Mouse (Mus musculus): ENCODE measurements around the gene St7. TPM values are rescaled to one million over a fixed set of nuclear protein-coding genes. Genes with fewer than 3 reads are reported as not detected.

Gene St7
- polyA plus RNA-seq (2014; fragmentation: Nextera tagmentation; extraction: Ambion mirVana) = 25.0 and 31.1 TPM in 2 replicates

DNA sequence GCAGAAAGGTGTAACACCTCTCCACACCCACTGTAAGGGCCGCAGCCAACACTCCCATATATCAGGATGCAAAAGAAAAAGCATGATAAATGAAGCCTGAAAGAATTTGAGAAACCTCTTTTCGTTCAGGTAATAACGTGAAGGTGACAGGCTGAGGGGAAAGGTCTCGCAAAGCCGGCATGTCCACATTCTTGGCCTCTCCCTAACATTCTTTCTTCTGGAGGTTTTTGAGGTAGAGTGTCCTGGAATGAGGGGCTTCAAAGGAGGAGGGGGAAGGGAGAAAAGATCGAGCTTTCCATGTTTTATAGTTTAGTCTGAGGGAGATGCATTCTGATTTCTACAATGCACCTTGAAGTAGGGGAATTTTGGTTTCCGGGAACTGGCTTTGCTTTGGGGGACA is at the start of gene St7:
TSS of gene St7 (plus strand) at position 287 of the 400 bp plus-strand sequence.
- Histone ChIP-seq H3K9me3 (ENCODE audit: control insufficient read depth, low read length) (no peaks in the 10 kb centered on the region), H3K27ac (replicated peaks; ENCODE audit: low read depth, low read length) (peak within 1 kb of the TSS; percentile 96), H3K27me3 (replicated peaks; ENCODE audit: control insufficient read depth, insufficient read depth, low read length) (no peaks in the 10 kb centered on the region), H3K36me3 (ENCODE audit: control insufficient read depth, insufficient read depth, low read length) (no peaks in the 10 kb centered on the region), H3K4me2 (ENCODE audit: low read depth, low read length) (peak within 1 kb of the TSS; percentile 82), H3K9ac (ENCODE audit: low read depth, low read length) (peak within 1 kb of the TSS; percentile 97), H3K4me1 (ENCODE audit: control insufficient read depth, insufficient read depth, low read length) (0 out of 2 replicates have a peak, but pooled peaks cover 6% of the 10 kb centered on the region), H3K4me3 (ENCODE audit: low read depth, low read length) (peak within 1 kb of the TSS; percentile 75)
- DNase-seq (ENCODE audit: low spot score) (peak; percentile 29), ATAC-seq (ENCODE audit: low read depth) (no peak)
- WGBS = 72% methylated on average over 7 of the region's 7 CpGs

DNA sequence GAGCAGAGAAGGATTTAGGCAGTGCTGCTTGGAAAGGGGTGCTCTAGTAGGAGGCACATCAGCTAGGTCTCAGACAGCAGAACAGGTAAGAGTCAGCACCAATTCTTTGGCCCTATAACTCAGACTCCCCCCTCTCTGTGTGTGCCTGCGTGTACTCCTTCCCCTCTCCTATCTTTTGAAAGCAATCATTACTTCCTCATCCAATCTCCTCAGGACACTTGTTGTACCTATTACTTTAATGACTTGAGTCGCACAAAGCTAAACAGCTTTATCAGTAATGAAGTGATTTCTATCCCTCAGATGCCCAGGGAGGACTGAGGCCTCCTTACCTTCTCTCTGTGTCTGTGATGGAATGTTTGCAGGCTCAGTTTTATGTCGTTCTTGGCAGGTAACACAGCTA is 46.6 kb upstream of the St7 start:
- Histone ChIP-seq H3K9me3 (ENCODE audit: control insufficient read depth, low read length) (no peaks in the 10 kb centered on the region), H3K4me1 (ENCODE audit: control insufficient read depth, insufficient read depth, low read length) (peaks cover 3% of the 10 kb centered on the region; the same call in 1 of the 2 replicates), H3K4me3 (ENCODE audit: low read depth, low read length) (no peak overlapping the region), H3K36me3 (ENCODE audit: control insufficient read depth, insufficient read depth, low read length) (peaks cover 26% of the 10 kb centered on the region), H3K27me3 (replicated peaks; ENCODE audit: control insufficient read depth, insufficient read depth, low read length) (no peaks in the 10 kb centered on the region), H3K9ac (ENCODE audit: low read depth, low read length) (no peak overlapping the region), H3K4me2 (ENCODE audit: low read depth, low read length) (no peak overlapping the region), H3K27ac (replicated peaks; ENCODE audit: low read depth, low read length) (no peak overlapping the region)
- DNase-seq (ENCODE audit: low spot score) (no peak), ATAC-seq (ENCODE audit: low read depth) (no peak)
- 72% methylated on average over 3 of the region's 3 CpGs for WGBS

GRCm38 (mm10) chr6:17652132-17652531 is 40.6 kb upstream of the St7 start:
- no peaks in the 10 kb centered on the region for H3K9me3 ChIP-seq (ENCODE audit: control insufficient read depth, low read length)
- ATAC-seq (ENCODE audit: low read depth) (no peak), DNase-seq (ENCODE audit: low spot score) (no peak)
- no peaks in the 10 kb centered on the region for H3K27me3 ChIP-seq (replicated peaks; ENCODE audit: control insufficient read depth, insufficient read depth, low read length)
- 80% methylated on average over 2 of the region's 2 CpGs for WGBS
- no peak overlapping the region for H3K27ac ChIP-seq (replicated peaks; ENCODE audit: low read depth, low read length)
- H3K4me1 ChIP-seq (ENCODE audit: control insufficient read depth, insufficient read depth, low read length) = no peaks in the 10 kb centered on the region
- peaks cover 67% of the 10 kb centered on the region for H3K36me3 ChIP-seq (ENCODE audit: control insufficient read depth, insufficient read depth, low read length)
- H3K4me2 ChIP-seq (ENCODE audit: low read depth, low read length) = no peak overlapping the region
- H3K9ac ChIP-seq (ENCODE audit: low read depth, low read length) = no peak overlapping the region
- no peak overlapping the region for H3K4me3 ChIP-seq (ENCODE audit: low read depth, low read length)

DNA sequence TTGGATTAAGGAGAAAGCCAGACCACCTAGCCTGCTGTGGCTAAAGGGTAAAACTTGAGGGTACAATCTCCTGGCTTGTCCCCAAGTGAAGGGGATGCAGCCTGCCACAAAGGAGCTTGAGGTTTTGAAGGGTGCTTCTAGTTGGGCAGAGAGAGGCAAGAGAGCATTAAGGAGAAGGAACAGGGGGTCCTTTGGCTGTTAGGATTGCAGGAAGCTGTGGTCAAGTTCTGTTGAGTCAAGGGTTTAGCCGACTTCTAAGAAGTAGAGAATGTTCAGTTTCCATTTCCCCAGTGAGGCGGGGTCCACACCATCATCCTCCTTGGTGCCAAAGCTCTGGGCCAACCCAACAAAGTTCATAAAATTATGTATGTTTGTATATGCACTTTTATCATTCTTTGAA is 37.7 kb upstream of the St7 start:
- Histone ChIP-seq H3K36me3 (ENCODE audit: control insufficient read depth, insufficient read depth, low read length) (peaks cover 68% of the 10 kb centered on the region), H3K27ac (replicated peaks; ENCODE audit: low read depth, low read length) (no peak overlapping the region), H3K4me2 (ENCODE audit: low read depth, low read length) (no peak overlapping the region), H3K4me3 (ENCODE audit: low read depth, low read length) (no peak overlapping the region), H3K4me1 (ENCODE audit: control insufficient read depth, insufficient read depth, low read length) (no peaks in the 10 kb centered on the region), H3K9ac (ENCODE audit: low read depth, low read length) (no peak overlapping the region), H3K9me3 (ENCODE audit: control insufficient read depth, low read length) (no peaks in the 10 kb centered on the region), H3K27me3 (replicated peaks; ENCODE audit: control insufficient read depth, insufficient read depth, low read length) (no peaks in the 10 kb centered on the region)
- ATAC-seq (ENCODE audit: low read depth) = no peak
- WGBS = 93% methylated on average over 2 of the region's 2 CpGs
- no peak for DNase-seq (ENCODE audit: low spot score)

- Histone ChIP-seq H3K4me2 (ENCODE audit: low read depth, low read length) (no peak overlapping the region), H3K9ac (ENCODE audit: low read depth, low read length) (no peak overlapping the region), H3K27me3 (replicated peaks; ENCODE audit: control insufficient read depth, insufficient read depth, low read length) (no peaks in the 10 kb centered on the region), H3K4me1 (ENCODE audit: control insufficient read depth, insufficient read depth, low read length) (no peaks in the 10 kb centered on the region), H3K9me3 (ENCODE audit: control insufficient read depth, low read length) (no peaks in the 10 kb centered on the region), H3K36me3 (ENCODE audit: control insufficient read depth, insufficient read depth, low read length) (peaks cover 70% of the 10 kb centered on the region), H3K27ac (replicated peaks; ENCODE audit: low read depth, low read length) (no peak overlapping the region), H3K4me3 (ENCODE audit: low read depth, low read length) (no peak overlapping the region)
- WGBS = 83% methylated on average over 1 of the region's 1 CpGs
- DNase-seq (ENCODE audit: low spot score) (no peak), ATAC-seq (ENCODE audit: low read depth) (no peak)
These were observed 35.4 kb upstream of the St7 start for GRCm38 (mm10) chr6:17657308-17657707.

DNA sequence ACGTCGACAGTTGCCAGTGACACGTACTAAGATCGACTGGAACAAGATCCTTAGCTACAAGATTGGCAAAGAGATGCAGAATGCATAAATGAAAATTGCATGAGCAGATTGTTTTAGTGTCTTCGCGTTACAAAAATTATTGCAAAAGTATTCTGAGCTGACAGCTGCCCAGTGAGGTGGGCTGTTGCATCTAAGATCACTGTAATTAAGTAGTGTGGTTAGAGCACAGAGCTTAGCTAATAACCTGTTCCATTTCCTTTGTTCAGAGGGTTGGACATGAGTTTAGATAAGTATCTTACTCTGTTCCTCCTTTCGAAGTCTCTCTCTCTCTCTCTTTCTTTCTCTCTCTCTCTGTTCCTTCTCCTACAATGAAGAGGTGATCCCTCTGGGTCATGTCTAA is 27.4 kb upstream of the St7 start:
- no peak for ATAC-seq (ENCODE audit: low read depth)
- WGBS = 94% methylated on average over 7 of the region's 7 CpGs
- H3K4me3 ChIP-seq (ENCODE audit: low read depth, low read length) = no peak overlapping the region
- no peaks in the 10 kb centered on the region for H3K27me3 ChIP-seq (replicated peaks; ENCODE audit: control insufficient read depth, insufficient read depth, low read length)
- H3K9ac ChIP-seq (ENCODE audit: low read depth, low read length) = no peak overlapping the region
- no peak overlapping the region for H3K27ac ChIP-seq (replicated peaks; ENCODE audit: low read depth, low read length)
- DNase-seq (ENCODE audit: low spot score) = no peak
- no peak overlapping the region for H3K4me2 ChIP-seq (ENCODE audit: low read depth, low read length)
- peaks cover 72% of the 10 kb centered on the region for H3K36me3 ChIP-seq (ENCODE audit: control insufficient read depth, insufficient read depth, low read length)
- no peaks in the 10 kb centered on the region for H3K9me3 ChIP-seq (ENCODE audit: control insufficient read depth, low read length)
- H3K4me1 ChIP-seq (ENCODE audit: control insufficient read depth, insufficient read depth, low read length) = no peaks in the 10 kb centered on the region

GRCm38 (mm10) chr6:17666024-17666423 is 26.7 kb upstream of the St7 start:
- no peak overlapping the region for H3K9ac ChIP-seq (ENCODE audit: low read depth, low read length)
- DNase-seq (ENCODE audit: low spot score) (no peak), ATAC-seq (ENCODE audit: low read depth) (no peak)
- H3K36me3 ChIP-seq (ENCODE audit: control insufficient read depth, insufficient read depth, low read length) = peaks cover 66% of the 10 kb centered on the region
- no peaks in the 10 kb centered on the region for H3K27me3 ChIP-seq (replicated peaks; ENCODE audit: control insufficient read depth, insufficient read depth, low read length)
- H3K4me1 ChIP-seq (ENCODE audit: control insufficient read depth, insufficient read depth, low read length) = no peaks in the 10 kb centered on the region
- H3K9me3 ChIP-seq (ENCODE audit: control insufficient read depth, low read length) = no peaks in the 10 kb centered on the region
- no peak overlapping the region for H3K4me3 ChIP-seq (ENCODE audit: low read depth, low read length)
- H3K4me2 ChIP-seq (ENCODE audit: low read depth, low read length) = no peak overlapping the region
- H3K27ac ChIP-seq (replicated peaks; ENCODE audit: low read depth, low read length) = no peak overlapping the region

DNA sequence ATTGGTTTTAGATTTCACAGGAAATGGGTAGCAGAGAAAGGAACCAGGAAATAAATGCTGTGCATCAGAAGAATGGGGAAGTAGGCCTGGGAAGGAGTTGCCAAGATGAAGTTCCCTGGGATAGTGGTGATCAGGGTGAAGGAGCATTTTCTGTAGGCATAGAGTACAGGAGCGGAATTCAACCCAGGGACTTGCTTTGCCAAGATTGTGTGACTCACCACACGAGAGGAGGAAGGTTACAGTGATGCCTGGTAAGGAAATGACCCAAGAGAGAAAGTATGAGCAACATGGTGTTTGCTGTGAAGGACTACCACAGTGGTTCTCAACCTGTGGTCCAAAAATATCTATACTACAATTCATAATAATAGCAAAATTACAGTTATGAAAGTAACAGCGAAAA is 24.9 kb upstream of the St7 start:
- Histone ChIP-seq H3K4me3 (ENCODE audit: low read depth, low read length) (no peak overlapping the region), H3K4me1 (ENCODE audit: control insufficient read depth, insufficient read depth, low read length) (no peaks in the 10 kb centered on the region), H3K36me3 (ENCODE audit: control insufficient read depth, insufficient read depth, low read length) (peaks cover 50% of the 10 kb centered on the region), H3K27me3 (replicated peaks; ENCODE audit: control insufficient read depth, insufficient read depth, low read length) (no peaks in the 10 kb centered on the region), H3K4me2 (ENCODE audit: low read depth, low read length) (no peak overlapping the region), H3K9me3 (ENCODE audit: control insufficient read depth, low read length) (no peaks in the 10 kb centered on the region), H3K9ac (ENCODE audit: low read depth, low read length) (no peak overlapping the region), H3K27ac (replicated peaks; ENCODE audit: low read depth, low read length) (no peak overlapping the region)
- 87% methylated on average over 3 of the region's 3 CpGs for WGBS
- DNase-seq (ENCODE audit: low spot score) (no peak), ATAC-seq (ENCODE audit: low read depth) (no peak)

DNA sequence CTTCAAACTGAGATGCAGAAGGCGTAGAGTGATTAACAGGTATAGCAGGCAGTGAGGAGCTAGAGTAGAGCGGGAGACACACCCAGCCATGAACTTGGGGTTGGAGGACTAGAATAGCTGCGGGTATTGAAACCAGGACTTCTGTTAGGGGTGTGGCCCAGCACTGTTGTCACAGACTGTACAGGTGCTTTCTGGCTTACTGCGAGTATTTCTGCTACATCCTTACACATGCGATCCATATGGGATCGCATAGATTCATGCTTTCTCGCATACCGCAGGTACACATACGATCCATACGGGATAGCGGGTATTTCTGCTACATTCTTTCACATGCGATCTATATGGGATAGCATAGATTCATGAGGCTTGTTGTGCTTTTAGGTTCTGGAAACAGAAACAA is 24.4 kb upstream of the St7 start:
- Histone ChIP-seq H3K27ac (replicated peaks; ENCODE audit: low read depth, low read length) (no peak overlapping the region), H3K27me3 (replicated peaks; ENCODE audit: control insufficient read depth, insufficient read depth, low read length) (no peaks in the 10 kb centered on the region), H3K4me3 (ENCODE audit: low read depth, low read length) (no peak overlapping the region), H3K4me2 (ENCODE audit: low read depth, low read length) (no peak overlapping the region), H3K9me3 (ENCODE audit: control insufficient read depth, low read length) (no peaks in the 10 kb centered on the region), H3K9ac (ENCODE audit: low read depth, low read length) (no peak overlapping the region), H3K36me3 (ENCODE audit: control insufficient read depth, insufficient read depth, low read length) (peaks cover 45% of the 10 kb centered on the region), H3K4me1 (ENCODE audit: control insufficient read depth, insufficient read depth, low read length) (no peaks in the 10 kb centered on the region)
- 94% methylated on average over 12 of the region's 12 CpGs for WGBS
- DNase-seq (ENCODE audit: low spot score) = no peak
- ATAC-seq (ENCODE audit: low read depth) = no peak

All from embryonic facial prominence, embryonic 14.5 days (tissue).